ENCODE assay signal across 22 mouse cellular contexts in the genomic region with DNA sequence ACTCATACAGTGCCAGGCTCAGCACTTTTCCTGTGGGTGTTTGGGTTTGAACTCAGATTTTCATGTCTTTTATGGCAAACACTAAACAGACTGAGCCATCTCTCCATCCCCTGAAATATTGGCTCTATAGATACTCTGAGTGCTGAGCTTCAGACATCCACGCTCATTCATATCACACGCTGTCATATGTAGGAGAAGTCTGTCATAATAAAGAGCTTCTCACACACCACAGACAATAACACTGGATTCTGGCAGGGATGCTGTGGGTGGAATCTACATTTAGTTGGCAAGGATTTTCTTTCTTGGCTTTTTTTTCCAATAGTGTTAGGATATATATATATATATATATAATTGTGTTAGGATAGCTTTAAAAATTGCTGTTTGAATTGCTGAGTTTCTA.
DNase-seq lines count a peak whose midpoint lies in the region; ATAC-seq and TF ChIP-seq lines count a peak whose summit lies in the region.
"Had no signal": no experiment of that assay in that cellular context is flagged by ENCODE, and none has a peak within 500 bp of the region (broad histone marks: within the 10 kb centered on the region; RNA-seq: fewer than 3 reads in every experiment).

No protein-coding gene starts in this region.

- TF ChIP-seq CTCF in brain, embryonic 14.5 days (IDR thresholded peaks at IDR 0.05; ENCODE audit: borderline replicate concordance, extremely low read depth, insufficient read depth, insufficient read length) = no peak
- TF ChIP-seq CTCF in forebrain, postnatal 0 days (IDR thresholded peaks at IDR 0.05; ENCODE audit: low read depth) = no peak

- H3K4me1 ChIP-seq in forebrain, postnatal 0 days (ENCODE audit: insufficient read depth) = no peaks in the 10 kb centered on the region
- H3K4me1 ChIP-seq: embryonic facial prominence, embryonic 12.5 days; heart, embryonic 15.5 days; hindbrain, embryonic 10.5 days; intestine, embryonic 15.5 days had no signal

- H3K36me3 ChIP-seq in forebrain, postnatal 0 days (ENCODE audit: insufficient read depth) = no peaks in the 10 kb centered on the region
- H3K36me3 ChIP-seq: embryonic facial prominence, embryonic 12.5 days; heart, embryonic 15.5 days; hindbrain, embryonic 10.5 days; intestine, embryonic 15.5 days had no signal

- no peaks in the 10 kb centered on the region for H3K9me3 ChIP-seq in forebrain, postnatal 0 days (ENCODE audit: low read length)
- H3K9me3 ChIP-seq: embryonic facial prominence, embryonic 12.5 days; heart, embryonic 15.5 days; hindbrain, embryonic 10.5 days; intestine, embryonic 15.5 days had no signal

- H3K27ac ChIP-seq in forebrain, postnatal 0 days (ENCODE audit: low read depth, low read length) = no peak overlapping the region
- H3K27ac ChIP-seq: embryonic facial prominence, embryonic 12.5 days; heart, adult 2 months; heart, embryonic 15.5 days; hindbrain, embryonic 10.5 days; hindbrain, embryonic 14.5 days; intestine, embryonic 15.5 days had no signal

- ATAC-seq in frontal cortex, adult (ENCODE audit: low TSS enrichment) = peak; percentile 65; the same call in 1 of the 2 replicates
- peak; percentile 90 for ATAC-seq in forebrain, postnatal 0 days
- ATAC-seq: intestine, embryonic 15.5 days had no signal

- H3K9ac ChIP-seq in forebrain, postnatal 0 days = no peak overlapping the region
- H3K9ac ChIP-seq: embryonic facial prominence, embryonic 12.5 days; heart, embryonic 15.5 days; hindbrain, embryonic 14.5 days; intestine, embryonic 15.5 days had no signal

- WGBS in forebrain, postnatal 0 days = 56% methylated on average over 2 of the region's 2 CpGs

- no peak for DNase-seq in frontal cortex, postnatal 25 days (ENCODE audit: low spot score in 2 of 2)
- peak; percentile 11 for DNase-seq in right cerebral cortex, adult 18-20 months
- DNase-seq in right cerebral cortex, postnatal 14 days = no peak
- peak; percentile 55 for DNase-seq in brain, embryonic 14.5 days (ENCODE audit: low read depth)
- DNase-seq in forebrain, postnatal 0 days = peak; percentile 17
- no peak for DNase-seq in kidney, postnatal 14 days
- DNase-seq: adrenal gland, adult 2 months; adrenal gland, postnatal 25 days; cerebellum, adult 11 months; cerebellum, adult 8-10 months; cerebellum, postnatal 14 days; gastrocnemius, postnatal 14 days; heart, adult 2 months; heart, postnatal 14 days; kidney, adult 18-20 months had no signal

- TF ChIP-seq POLR2A in brain, embryonic 14.5 days (IDR thresholded peaks at IDR 0.05; ENCODE audit: borderline replicate concordance, extremely low read depth, insufficient read depth, insufficient read length, poor library complexity, severe bottlenecking) = no peak

- H3K27me3 ChIP-seq in forebrain, postnatal 0 days (ENCODE audit: insufficient read depth, low read length) = no peaks in the 10 kb centered on the region
- H3K27me3 ChIP-seq: embryonic facial prominence, embryonic 12.5 days; heart, embryonic 15.5 days; intestine, embryonic 15.5 days had no signal

- H3K4me2 ChIP-seq in forebrain, postnatal 0 days (ENCODE audit: low read depth) = no peak overlapping the region
- H3K4me2 ChIP-seq: embryonic facial prominence, embryonic 12.5 days; heart, embryonic 11.5 days; heart, embryonic 15.5 days; hindbrain, embryonic 14.5 days; intestine, embryonic 15.5 days had no signal

- H3K4me3 ChIP-seq in forebrain, postnatal 0 days (ENCODE audit: low read depth, low read length) = no peak overlapping the region
- H3K4me3 ChIP-seq: embryonic facial prominence, embryonic 12.5 days; heart, adult 2 months; heart, embryonic 15.5 days; hindbrain, embryonic 10.5 days; intestine, embryonic 15.5 days had no signal

Comparison
In these comparisons a context has a peak if more than half of its experiments do, and no peak if none do; other contexts are left out.
1. DNase-seq: peak in right cerebral cortex, adult 18-20 months (single experiment), brain, embryonic 14.5 days (single experiment) and forebrain, postnatal 0 days (single experiment); none in frontal cortex, postnatal 25 days (0 of 2), right cerebral cortex, postnatal 14 days (single experiment) and kidney, postnatal 14 days (single experiment).